Mouse (Mus musculus) G1E (cell line): ENCODE data around the gene Gm26620.

ENCODE experiments used
- CTCF ChIP-seq: IDR thresholded peaks from 2 replicates; pipeline ENCODE4 v1.5.1; 2012; ENCODE audit warnings: low read depth, low read length, inconsistent platforms, mixed read lengths
- GATA1 ChIP-seq: IDR thresholded peaks from 2 replicates; pipeline ENCODE4 v1.6.1; 2012; ENCODE audit warnings: borderline replicate concordance, low read length, inconsistent platforms, mixed read lengths

DNA sequence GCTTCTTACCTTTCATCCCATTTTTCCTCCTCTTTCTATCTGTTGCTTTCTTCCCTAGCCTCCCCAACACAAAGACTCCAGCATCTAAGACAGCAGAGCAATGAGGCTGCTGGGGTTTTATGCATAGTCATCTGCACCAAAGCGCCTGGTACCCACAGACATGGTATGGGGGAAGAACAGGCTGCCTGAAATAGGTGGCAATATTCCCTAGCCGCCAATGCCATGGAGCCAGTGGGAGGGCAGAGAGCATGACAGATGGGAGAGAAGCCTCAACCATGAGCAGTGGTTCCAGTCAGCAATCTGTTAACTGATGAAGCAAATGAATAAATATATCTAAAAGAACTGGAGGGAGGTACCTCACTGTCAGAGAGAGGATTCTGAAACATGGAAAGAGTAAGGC lies 27.5 kb upstream of the Gm26620 start:
- TF ChIP-seq CTCF (no peak), GATA1 (no peak)
